Mouse (Mus musculus): ENCODE measurements around the gene Gm10413.
"Not testable (repeated sequence)": the region's sequence is repeated elsewhere in the genome, so short reads cannot be mapped to it uniquely, and the experiment has no call there.

The Gm10413 gene

DNA sequence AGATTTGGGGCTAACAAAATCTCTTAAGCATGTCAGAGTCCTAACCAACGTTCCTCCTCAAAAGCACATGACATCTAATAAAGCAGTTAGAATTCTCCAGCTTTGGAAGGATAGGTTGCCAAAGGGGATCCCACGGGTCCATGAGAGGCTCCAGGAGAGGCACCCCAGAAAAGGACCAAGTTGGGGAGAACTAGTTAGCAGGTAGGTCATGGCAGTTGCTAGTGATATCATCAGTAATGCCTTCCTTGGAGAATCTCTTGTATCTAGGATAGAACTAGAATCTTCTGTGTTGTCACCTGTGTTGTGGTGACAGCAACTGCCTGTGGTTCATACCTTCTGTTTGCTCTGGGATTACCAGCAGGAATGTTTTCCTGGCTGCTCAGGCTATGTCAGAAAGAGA lies at the start of gene Gm10413:
Gene Gm10413, plus strand, starts transcription at position 301 of the 400 bp plus-strand sequence.
- not testable (repeated sequence) for DNase-seq (ENCODE audit: low read depth, low spot score)

DNA sequence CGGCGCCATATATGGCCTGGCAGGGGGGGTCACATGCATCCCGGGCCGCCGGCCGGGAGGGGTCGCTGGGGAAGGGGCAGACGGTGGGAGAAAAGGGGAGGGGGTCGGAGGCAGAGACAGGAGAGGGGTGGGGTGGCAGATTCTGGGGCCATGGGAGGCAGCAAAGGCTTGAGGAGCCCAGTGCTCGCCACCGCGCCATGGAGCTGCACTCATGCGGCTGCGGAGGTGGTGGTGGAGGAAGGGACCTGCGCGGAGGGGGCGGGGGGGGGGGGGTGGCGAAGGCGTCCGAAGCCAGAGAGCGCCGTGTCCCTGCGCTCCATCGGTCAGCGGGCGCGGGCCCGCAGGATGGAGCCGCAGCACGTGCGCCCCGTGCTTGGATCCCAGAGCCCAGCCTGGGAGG lies 17.4 kb downstream of the Gm10413 start, which contains the start of gene Gm10409:
Gene Gm10409, plus strand, starts transcription at position 301 of the 400 bp plus-strand sequence.
- DNase-seq (ENCODE audit: low read depth, low spot score): not testable (repeated sequence)

GRCm38 (mm10) chr14:3427803-3428202 lies 32.9 kb downstream of the Gm10413 start, which contains the start of gene Gm3005:
Gm3005 (plus strand) TSS chr14:3428103.
- not testable (repeated sequence) for DNase-seq (ENCODE audit: low read depth, low spot score)

- DNase-seq (ENCODE audit: low read depth, low spot score): not testable (repeated sequence)
Observed at GRCm38 (mm10) chr14:3449079-3449478, 54.2 kb downstream of the Gm10413 start, which contains the start of gene Gm10408. Gm10408 (plus strand) TSS chr14:3449379.

Measured in skeletal muscle tissue, adult 2 months (tissue).